Mouse (Mus musculus): ENCODE results near the gene Dph7. TPM values are rescaled to one million over a fixed set of nuclear protein-coding genes. Genes with fewer than 3 reads are reported as not detected.

The Dph7 gene
- total RNA-seq (2023), result 10 to 100 TPM; 17.4 to 20.0 TPM

GRCm38 (mm10) chr2:24962304-24963000 lies at the start of gene Dph7:
Gene Dph7 (plus strand): TSS chr2:24962400.

GRCm38 (mm10) chr2:24918930-24919838 lies 43.0 kb upstream of the Dph7 start, which contains the start of gene Ehmt1:
Gene Ehmt1 (minus strand): TSS chr2:24919614.

GRCm38 (mm10) chr2:24935057-24935796 lies 27.0 kb upstream of the Dph7 start, which contains the start of gene Arrdc1:
Gene Arrdc1 (minus strand): TSS chr2:24935252.

GRCm38 (mm10) chr2:24949421-24950188 lies 12.6 kb upstream of the Dph7 start, which contains the start of gene Zmynd19:
Gene Zmynd19 (plus strand): TSS chr2:24949792.

DNA sequence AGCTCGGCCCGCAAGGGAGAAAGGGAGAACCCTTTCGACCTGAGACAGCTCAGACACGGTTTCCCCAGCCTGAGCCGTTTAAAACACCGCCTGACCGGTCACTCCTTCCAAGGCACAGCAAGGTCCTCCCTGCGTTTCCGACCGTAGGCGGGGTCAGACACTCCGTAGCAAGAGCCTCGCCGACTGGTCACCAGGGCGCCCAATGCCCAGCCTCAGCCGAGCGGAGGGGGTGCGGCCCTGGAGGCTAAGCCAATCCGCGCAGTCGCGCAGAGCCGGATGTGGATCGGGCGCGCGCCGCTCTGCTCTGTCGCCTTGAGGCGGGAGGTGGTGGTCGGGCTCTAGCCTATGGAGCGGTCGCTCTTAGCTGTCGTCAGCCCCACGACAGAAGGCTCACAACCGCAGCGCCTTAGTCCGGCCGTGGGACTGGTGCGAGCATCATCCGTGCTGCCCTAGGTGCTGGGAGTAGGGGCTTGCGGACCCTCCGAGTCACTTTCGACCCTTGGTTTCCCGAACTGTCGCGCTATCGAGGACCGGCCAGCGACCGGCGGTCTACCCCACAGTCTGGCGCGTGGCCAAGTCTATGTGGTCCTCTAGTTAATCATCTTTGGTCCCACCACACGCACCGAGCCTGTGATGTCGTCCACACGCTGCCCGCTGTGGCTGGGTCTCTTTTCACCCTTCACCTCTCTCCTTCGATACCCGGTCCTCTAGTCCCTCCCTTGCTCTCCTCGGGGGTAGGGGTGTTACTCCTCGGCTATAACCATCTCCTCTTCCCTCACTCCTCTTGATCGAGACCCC lies 12.9 kb downstream of the Dph7 start, which contains the start of gene Mrpl41:
Mrpl41 (minus strand) TSS at position 193 of the 798 bp plus-strand sequence.

GRCm38 (mm10) chr2:24975704-24976297 lies 13.6 kb downstream of the Dph7 start, which contains the start of gene Pnpla7:
Gene Pnpla7 (plus strand): TSS chr2:24976033.

Other genes starting within 250 kb of the Dph7 start
- gene Cacna1b, start 199.2 kb upstream of the Dph7 start, total RNA-seq (2023), result under 1 TPM in 1 of 2 experiments, not detected in 1; 0.30 TPM
- 100 to 1,000 TPM; 132 to 145 TPM for gene Ehmt1, start 42.8 kb upstream of the Dph7 start, total RNA-seq (2023)
- 100 to 1,000 TPM; 136 to 155 TPM for gene Arrdc1, start 27.1 kb upstream of the Dph7 start, total RNA-seq (2023)
- gene Zmynd19, start 12.6 kb upstream of the Dph7 start, total RNA-seq (2023), result 10 to 100 TPM; 20.5 to 26.3 TPM
- 10 to 100 TPM; 25.7 to 26.7 TPM for gene Mrpl41, start 12.7 kb downstream of the Dph7 start, total RNA-seq (2023)
- gene Pnpla7, start 13.6 kb downstream of the Dph7 start, total RNA-seq (2023), result 100 to 1,000 TPM; 165 to 168 TPM
- gene Nsmf, start 92.0 kb downstream of the Dph7 start, total RNA-seq (2023), result 10 to 100 TPM; 26.3 to 27.9 TPM
- gene Entpd8, start 117.9 kb downstream of the Dph7 start, total RNA-seq (2023), result not detected
- under 1 TPM; 0.35 to 0.71 TPM for gene Noxa1, start 132.7 kb downstream of the Dph7 start, total RNA-seq (2023)
- gene Nrarp, start 218.4 kb downstream of the Dph7 start, total RNA-seq (2023), result 1 to 10 TPM; 2.8 to 5.0 TPM
- gene Tor4a, start 234.5 kb downstream of the Dph7 start, total RNA-seq (2023), result 10 to 100 TPM; 35.7 to 39.1 TPM
- 10 to 100 TPM; 74.8 to 89.9 TPM for gene Nelfb, start 249.1 kb downstream of the Dph7 start, total RNA-seq (2023)

Data from T-cell, adult 66 days (primary cell).